Mouse (Mus musculus): ENCODE results near the gene Snx18. TPM values are rescaled to one million over a fixed set of nuclear protein-coding genes. Genes with fewer than 3 reads are reported as not detected.

Snx18 gene
- polyA plus RNA-seq, 1 experiment from 2014 or later = 14.2 TPM

- H3K36me3 ChIP-seq = no peaks in the 10 kb centered on the region
- no peak for ATAC-seq (replicated peaks; ENCODE audit: insufficient number of reproducible peaks, insufficient read depth, low FRiP score, low read depth)
- H3K4me2 ChIP-seq = no peak overlapping the region
- H3K4me3 ChIP-seq = no peak overlapping the region
- no peak overlapping the region for H3K27ac ChIP-seq
- H3K4me1 ChIP-seq (replicated peaks) = no peaks in the 10 kb centered on the region; the same call in 1 of the 2 replicates
- H3K9me3 ChIP-seq (replicated peaks) = no peaks in the 10 kb centered on the region
- H3K9ac ChIP-seq = no peak overlapping the region
- WGBS = 76% methylated on average over 1 of the region's 1 CpGs
- H3K27me3 ChIP-seq = no peaks in the 10 kb centered on the region
These were observed 36.3 kb downstream of the Snx18 start for GRCm38 (mm10) chr13:113582024-113582423.

GRCm38 (mm10) chr13:113581436-113581835 is 36.9 kb downstream of the Snx18 start:
- H3K4me2 ChIP-seq = no peak overlapping the region
- WGBS = 87% methylated on average over 5 of the region's 5 CpGs
- no peak for ATAC-seq (replicated peaks; ENCODE audit: insufficient number of reproducible peaks, insufficient read depth, low FRiP score, low read depth)
- H3K9me3 ChIP-seq (replicated peaks) = no peaks in the 10 kb centered on the region
- H3K27ac ChIP-seq = no peak overlapping the region
- no peaks in the 10 kb centered on the region for H3K4me1 ChIP-seq (replicated peaks)
- H3K4me3 ChIP-seq = no peak overlapping the region
- no peak overlapping the region for H3K9ac ChIP-seq
- no peaks in the 10 kb centered on the region for H3K36me3 ChIP-seq
- no peaks in the 10 kb centered on the region for H3K27me3 ChIP-seq

- Histone ChIP-seq H3K4me1 (replicated peaks) (no peaks in the 10 kb centered on the region), H3K27me3 (no peaks in the 10 kb centered on the region), H3K9ac (no peak overlapping the region), H3K27ac (no peak overlapping the region), H3K4me2 (no peak overlapping the region), H3K36me3 (no peaks in the 10 kb centered on the region), H3K4me3 (no peak overlapping the region), H3K9me3 (replicated peaks) (no peaks in the 10 kb centered on the region)
- 81% methylated on average over 6 of the region's 6 CpGs for WGBS
- ATAC-seq (replicated peaks; ENCODE audit: insufficient number of reproducible peaks, insufficient read depth, low FRiP score, low read depth) = no peak
These were observed 38.0 kb downstream of the Snx18 start for GRCm38 (mm10) chr13:113580400-113580790.

DNA sequence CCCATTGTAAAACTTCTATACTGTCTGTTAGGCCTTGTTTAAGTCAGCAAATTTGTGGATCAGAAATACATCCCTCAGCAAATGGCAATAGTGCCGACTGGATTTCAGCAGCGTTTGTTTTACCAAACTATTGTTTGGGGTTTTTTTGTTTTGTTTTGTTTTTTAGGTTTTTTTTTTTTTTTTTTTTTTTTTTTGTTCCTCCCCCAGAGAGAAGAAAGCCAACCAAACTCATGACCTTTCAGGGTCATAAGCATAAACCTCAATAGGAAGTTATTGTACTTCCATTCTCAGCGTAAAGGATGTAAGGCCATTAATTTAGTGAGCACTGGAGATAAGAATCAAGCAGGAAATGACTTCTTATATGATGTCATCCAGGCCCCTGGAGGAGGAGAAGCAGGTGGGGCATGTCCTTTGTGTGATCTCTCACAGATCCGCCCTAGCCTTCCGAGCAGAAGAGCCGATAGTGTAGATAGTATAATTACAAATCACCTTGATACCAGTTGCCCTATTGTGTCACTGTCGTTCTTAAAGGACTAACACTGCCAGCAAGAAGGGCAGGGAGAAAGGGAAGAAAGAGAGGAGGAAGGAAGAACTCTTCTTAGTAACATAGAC is 38.5 kb downstream of the Snx18 start:
- H3K9me3 ChIP-seq (replicated peaks) = no peaks in the 10 kb centered on the region
- no peak overlapping the region for H3K4me2 ChIP-seq
- ATAC-seq (replicated peaks; ENCODE audit: insufficient number of reproducible peaks, insufficient read depth, low FRiP score, low read depth) = no peak
- no peak overlapping the region for H3K4me3 ChIP-seq
- H3K36me3 ChIP-seq = no peaks in the 10 kb centered on the region
- H3K4me1 ChIP-seq (replicated peaks) = no peaks in the 10 kb centered on the region
- H3K9ac ChIP-seq = no peak overlapping the region
- WGBS = 49% methylated on average over 7 of the region's 7 CpGs
- H3K27me3 ChIP-seq = no peaks in the 10 kb centered on the region
- no peak overlapping the region for H3K27ac ChIP-seq

GRCm38 (mm10) chr13:113574232-113574631 is 44.1 kb downstream of the Snx18 start:
- Histone ChIP-seq H3K36me3 (no peaks in the 10 kb centered on the region), H3K27me3 (no peaks in the 10 kb centered on the region), H3K9me3 (replicated peaks) (no peaks in the 10 kb centered on the region), H3K9ac (no peak overlapping the region), H3K4me1 (replicated peaks) (no peaks in the 10 kb centered on the region), H3K4me2 (no peak overlapping the region), H3K27ac (no peak overlapping the region), H3K4me3 (no peak overlapping the region)
- ATAC-seq (replicated peaks; ENCODE audit: insufficient number of reproducible peaks, insufficient read depth, low FRiP score, low read depth) = no peak
- WGBS = 79% methylated on average over 13 of the region's 13 CpGs

- H3K9me3 ChIP-seq (replicated peaks) = no peaks in the 10 kb centered on the region
- no peak overlapping the region for H3K4me2 ChIP-seq
- H3K27ac ChIP-seq = no peak overlapping the region
- 95% methylated on average over 2 of the region's 2 CpGs for WGBS
- no peak for ATAC-seq (replicated peaks; ENCODE audit: insufficient number of reproducible peaks, insufficient read depth, low FRiP score, low read depth)
- no peak overlapping the region for H3K4me3 ChIP-seq
- H3K27me3 ChIP-seq = no peaks in the 10 kb centered on the region
- H3K4me1 ChIP-seq (replicated peaks) = no peaks in the 10 kb centered on the region
- H3K9ac ChIP-seq = no peak overlapping the region
- H3K36me3 ChIP-seq = no peaks in the 10 kb centered on the region
These were observed 45.0 kb downstream of the Snx18 start for GRCm38 (mm10) chr13:113573377-113573776.

DNA sequence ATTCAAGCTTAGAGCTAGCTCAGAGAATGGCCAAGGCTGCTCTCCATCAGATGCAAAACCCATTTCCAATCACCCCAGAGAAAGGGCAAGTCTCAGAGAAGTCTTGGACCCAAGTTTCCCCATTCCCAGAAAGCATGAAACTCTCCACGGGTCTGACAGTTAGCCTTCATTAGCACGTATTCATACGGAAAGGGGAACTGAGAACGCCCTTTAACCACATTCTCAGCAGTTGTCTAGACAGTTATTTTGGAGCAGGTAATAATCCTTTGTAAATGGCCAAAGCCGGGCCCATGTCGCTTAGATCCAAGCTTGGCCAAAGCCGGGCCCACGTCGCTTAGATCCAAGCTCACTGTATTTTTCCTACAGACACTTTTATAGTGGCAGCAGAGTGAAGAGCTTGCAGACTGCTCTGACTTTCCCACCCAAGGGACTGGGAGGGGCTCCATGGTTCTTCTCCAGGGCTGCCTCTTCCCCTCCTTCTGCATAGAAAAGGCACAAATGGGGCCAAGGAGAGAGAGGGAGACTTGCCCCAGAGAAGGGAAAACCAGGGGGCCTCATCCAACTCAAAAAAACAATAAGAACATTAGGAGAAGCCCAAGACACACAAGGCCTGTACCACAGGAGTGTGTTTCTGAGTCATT is 46.2 kb downstream of the Snx18 start:
- Histone ChIP-seq H3K27ac (no peak overlapping the region), H3K27me3 (no peaks in the 10 kb centered on the region), H3K9ac (no peak overlapping the region), H3K4me2 (no peak overlapping the region), H3K4me3 (no peak overlapping the region), H3K4me1 (replicated peaks) (no peaks in the 10 kb centered on the region), H3K9me3 (replicated peaks) (no peaks in the 10 kb centered on the region), H3K36me3 (no peaks in the 10 kb centered on the region)
- no peak for ATAC-seq (replicated peaks; ENCODE audit: insufficient number of reproducible peaks, insufficient read depth, low FRiP score, low read depth)
- WGBS = 75% methylated on average over 9 of the region's 9 CpGs

- 39% methylated on average over 2 of the region's 2 CpGs for WGBS
- H3K4me2 ChIP-seq = no peak overlapping the region
- H3K9me3 ChIP-seq (replicated peaks) = no peaks in the 10 kb centered on the region
- no peak overlapping the region for H3K27ac ChIP-seq
- H3K4me1 ChIP-seq (replicated peaks) = no peaks in the 10 kb centered on the region
- no peak overlapping the region for H3K9ac ChIP-seq
- H3K27me3 ChIP-seq = no peaks in the 10 kb centered on the region
- no peaks in the 10 kb centered on the region for H3K36me3 ChIP-seq
- H3K4me3 ChIP-seq = no peak overlapping the region
- ATAC-seq (replicated peaks; ENCODE audit: insufficient number of reproducible peaks, insufficient read depth, low FRiP score, low read depth) = no peak
These were observed 48.8 kb downstream of the Snx18 start for GRCm38 (mm10) chr13:113569526-113569925.

DNA sequence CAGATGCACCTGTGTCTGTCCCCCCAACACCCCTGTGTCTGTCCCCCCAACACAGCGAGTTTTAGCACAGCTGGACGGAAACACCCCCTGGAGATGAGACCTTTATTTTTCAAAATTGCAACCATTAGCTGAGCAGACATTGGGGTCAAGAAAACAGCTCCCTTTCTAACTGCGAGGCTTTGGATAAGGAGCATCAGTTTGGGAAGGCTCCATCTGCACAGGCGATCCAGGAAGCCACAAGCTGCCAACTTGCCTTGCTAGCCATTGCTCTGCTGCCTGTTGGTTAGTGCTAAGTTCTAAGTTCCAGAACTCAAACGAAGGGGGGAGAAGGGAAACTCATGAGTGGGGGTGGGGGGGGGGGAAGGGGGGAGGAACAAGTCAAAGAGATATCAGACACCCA is 51.4 kb downstream of the Snx18 start:
- Histone ChIP-seq H3K9ac (no peak overlapping the region), H3K27ac (no peak overlapping the region), H3K4me2 (no peak overlapping the region), H3K27me3 (no peaks in the 10 kb centered on the region), H3K36me3 (no peaks in the 10 kb centered on the region), H3K4me3 (no peak overlapping the region), H3K9me3 (replicated peaks) (no peaks in the 10 kb centered on the region), H3K4me1 (replicated peaks) (no peaks in the 10 kb centered on the region)
- no peak for ATAC-seq (replicated peaks; ENCODE audit: insufficient number of reproducible peaks, insufficient read depth, low FRiP score, low read depth)
- WGBS = 82% methylated on average over 5 of the region's 5 CpGs

DNA sequence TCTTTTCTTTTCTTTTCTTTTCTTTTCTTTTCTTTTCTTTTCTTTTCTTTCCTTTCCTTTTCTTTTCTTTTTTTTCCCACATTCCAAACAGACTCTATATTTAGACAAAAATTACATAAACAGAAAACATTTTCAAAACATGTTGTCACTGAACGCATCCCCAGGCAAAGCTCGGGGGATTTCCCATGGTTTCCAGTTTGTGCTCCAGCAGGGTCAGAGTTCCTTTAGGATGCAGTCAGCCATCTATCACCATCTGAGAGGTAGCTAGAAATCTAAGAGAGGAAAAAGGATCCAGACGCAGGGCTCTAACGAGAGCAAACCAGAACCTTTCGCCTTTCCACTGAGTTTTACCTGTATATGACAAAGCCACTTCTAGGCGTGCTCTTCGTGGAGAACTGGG is 52.0 kb downstream of the Snx18 start:
- no peak for ATAC-seq (replicated peaks; ENCODE audit: insufficient number of reproducible peaks, insufficient read depth, low FRiP score, low read depth)
- Histone ChIP-seq H3K4me3 (no peak overlapping the region), H3K9me3 (replicated peaks) (no peaks in the 10 kb centered on the region), H3K4me2 (no peak overlapping the region), H3K36me3 (no peaks in the 10 kb centered on the region), H3K27me3 (no peaks in the 10 kb centered on the region), H3K27ac (no peak overlapping the region), H3K9ac (no peak overlapping the region), H3K4me1 (replicated peaks) (no peaks in the 10 kb centered on the region)
- WGBS = 85% methylated on average over 7 of the region's 7 CpGs

- Histone ChIP-seq H3K4me1 (replicated peaks) (no peaks in the 10 kb centered on the region), H3K27me3 (no peaks in the 10 kb centered on the region), H3K4me3 (no peak overlapping the region), H3K36me3 (no peaks in the 10 kb centered on the region), H3K4me2 (no peak overlapping the region), H3K9ac (no peak overlapping the region), H3K27ac (no peak overlapping the region), H3K9me3 (replicated peaks) (no peaks in the 10 kb centered on the region)
- no peak for ATAC-seq (replicated peaks; ENCODE audit: insufficient number of reproducible peaks, insufficient read depth, low FRiP score, low read depth)
- 78% methylated on average over 9 of the region's 9 CpGs for WGBS
These were observed 58.7 kb downstream of the Snx18 start for GRCm38 (mm10) chr13:113559646-113560045.

DNA sequence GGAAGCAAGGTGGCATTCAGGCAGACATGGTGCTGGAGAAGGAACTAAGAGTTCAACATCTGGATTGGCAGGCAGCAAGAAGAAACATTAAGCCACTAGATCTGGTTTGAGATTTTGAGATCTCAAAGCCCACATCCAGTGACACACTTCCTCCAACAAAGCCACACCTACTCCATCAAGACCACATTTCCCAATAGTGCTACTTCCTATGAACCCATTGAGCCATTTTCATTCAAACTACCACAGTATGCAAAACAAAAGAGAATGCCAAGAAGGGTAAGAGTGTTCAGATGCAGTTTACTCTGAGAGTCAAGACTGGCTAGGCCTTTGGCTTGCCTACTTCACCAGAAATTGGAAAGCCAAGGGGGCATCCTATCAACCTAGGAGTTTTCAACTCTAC is 61.8 kb downstream of the Snx18 start:
- no peak for ATAC-seq (replicated peaks; ENCODE audit: insufficient number of reproducible peaks, insufficient read depth, low FRiP score, low read depth)
- Histone ChIP-seq H3K27me3 (no peaks in the 10 kb centered on the region), H3K4me2 (no peak overlapping the region), H3K9me3 (replicated peaks) (no peaks in the 10 kb centered on the region), H3K36me3 (no peaks in the 10 kb centered on the region), H3K9ac (no peak overlapping the region), H3K27ac (no peak overlapping the region), H3K4me1 (replicated peaks) (no peaks in the 10 kb centered on the region), H3K4me3 (no peak overlapping the region)
